In genomic region chr5:23616270-23617103, GRCm38 (mm10) we compare ENCODE assay signal across 8 mouse cellular contexts.
DNase-seq lines count a peak whose midpoint lies in the region; ATAC-seq and TF ChIP-seq lines count a peak whose summit lies in the region.

No protein-coding gene starts in this region.

- peak; percentile 66 for ATAC-seq in G1E (ENCODE audit: extremely low read depth, insufficient number of reproducible peaks, low FRiP score, poor library complexity, severe bottlenecking)
- peak; percentile 86 for ATAC-seq in liver, embryonic 16.5 days (ENCODE audit: low read depth)
- peak; percentile 72; the same call in 1 of the 2 replicates for ATAC-seq in neural tube, embryonic 12.5 days (ENCODE audit: low FRiP score, low read depth)

- peak overlapping the region; percentile 69 for H3K4me2 ChIP-seq in liver, embryonic 16.5 days (ENCODE audit: low read depth, low read length)
- peak overlapping the region; percentile 55 for H3K4me2 ChIP-seq in neural tube, embryonic 12.5 days (replicated peaks)

- WGBS in forebrain, embryonic 10.5 days = 23% methylated on average over 11 of the region's 11 CpGs
- WGBS in liver, embryonic 16.5 days (ENCODE audit: insufficient replicate concordance) = 6% methylated on average over 11 of the region's 11 CpGs
- WGBS in neural tube, embryonic 12.5 days = 27% methylated on average over 11 of the region's 11 CpGs

- H3K4me1 ChIP-seq in G1E (ENCODE audit: insufficient read depth, low read depth, low read length) = peaks cover 22% of the 10 kb centered on the region
- peaks cover 24% of the 10 kb centered on the region for H3K4me1 ChIP-seq in forebrain, embryonic 10.5 days
- H3K4me1 ChIP-seq in liver, embryonic 16.5 days (ENCODE audit: control insufficient read depth, low read depth, low read length) = no peaks in the 10 kb centered on the region; the same call in 1 of the 2 replicates
- H3K4me1 ChIP-seq in neural tube, embryonic 12.5 days = no peaks in the 10 kb centered on the region

- peak overlapping the region; percentile 67 for H3K4me3 ChIP-seq in G1E (ENCODE audit: low read depth, low read length)
- H3K4me3 ChIP-seq in forebrain, embryonic 10.5 days = peak overlapping the region; percentile 57
- peak overlapping the region; percentile 63 for H3K4me3 ChIP-seq in liver, embryonic 16.5 days (ENCODE audit: low read depth, low read length)
- peak overlapping the region; percentile 30 for H3K4me3 ChIP-seq in neural tube, embryonic 12.5 days

- no peak for DNase-seq in G1E (ENCODE audit: low spot score)
- DNase-seq in c-Kit-positive CD71-positive TER-119-negative erythroid progenitor cells, embryonic 14.5 days (ENCODE audit: low read depth) = peak; percentile 62
- DNase-seq in forebrain, embryonic 10.5 days (ENCODE audit: extremely low spot score, low spot score) = peak; percentile 33
- peak; percentile 73 to 74 for DNase-seq in heart, postnatal 10 days
- peak; percentile 56 to 70 for DNase-seq in kidney, postnatal 4 days
- DNase-seq in thymus, postnatal 4 days = peak; percentile 48

- no peaks in the 10 kb centered on the region for H3K27me3 ChIP-seq in G1E (ENCODE audit: insufficient read depth, low read length)
- no peaks in the 10 kb centered on the region for H3K27me3 ChIP-seq in forebrain, embryonic 10.5 days (ENCODE audit: poor library complexity, severe bottlenecking)
- H3K27me3 ChIP-seq in liver, embryonic 16.5 days (ENCODE audit: control insufficient read depth, insufficient read depth, low read depth, low read length) = no peaks in the 10 kb centered on the region
- H3K27me3 ChIP-seq in neural tube, embryonic 12.5 days (replicated peaks) = no peaks in the 10 kb centered on the region

- peak overlapping the region; percentile 88 for H3K27ac ChIP-seq in forebrain, embryonic 10.5 days
- peak overlapping the region; percentile 77 for H3K27ac ChIP-seq in liver, embryonic 16.5 days (ENCODE audit: low read length)
- H3K27ac ChIP-seq in neural tube, embryonic 12.5 days = peak overlapping the region; percentile 57; the same call in 1 of the 2 replicates

- H3K9ac ChIP-seq in liver, embryonic 16.5 days (ENCODE audit: low read depth, low read length) = peak overlapping the region; percentile 62
- peak overlapping the region; percentile 45 for H3K9ac ChIP-seq in neural tube, embryonic 12.5 days

- peaks cover 15% of the 10 kb centered on the region for H3K36me3 ChIP-seq in G1E (replicated peaks)
- H3K36me3 ChIP-seq in forebrain, embryonic 10.5 days (replicated peaks) = peaks cover 7% of the 10 kb centered on the region; the same call in 1 of the 2 replicates
- H3K36me3 ChIP-seq in liver, embryonic 16.5 days (ENCODE audit: control insufficient read depth, insufficient read depth) = no peaks in the 10 kb centered on the region
- H3K36me3 ChIP-seq in neural tube, embryonic 12.5 days = no peaks in the 10 kb centered on the region

- TF ChIP-seq CTCF in G1E (IDR thresholded peaks at IDR 0.05; ENCODE audit: low read depth, low read length) = no peak

- no peaks in the 10 kb centered on the region for H3K9me3 ChIP-seq in G1E (replicated peaks)
- no peaks in the 10 kb centered on the region for H3K9me3 ChIP-seq in forebrain, embryonic 10.5 days
- no peaks in the 10 kb centered on the region for H3K9me3 ChIP-seq in liver, embryonic 16.5 days (replicated peaks; ENCODE audit: control insufficient read depth, low read length)
- no peaks in the 10 kb centered on the region for H3K9me3 ChIP-seq in neural tube, embryonic 12.5 days

- intact Hi-C loops in heart, postnatal 10 days (cut with DNase I) = loop anchor here (5.0 kb wide), 2 partner anchors 64 to 99 kb away; no protein-coding TSS in a partner anchor
